Mouse (Mus musculus): ENCODE data around the gene Mamdc2. TPM values are rescaled to one million over a fixed set of nuclear protein-coding genes. Genes with fewer than 3 reads are reported as not detected.

The Mamdc2 gene
- total and polyA plus RNA-seq, 3 experiments = not detected

GRCm38 (mm10) chr19:23299987-23300386 is 148.3 kb downstream of the Mamdc2 start:
- Histone ChIP-seq H3K27me3 (ENCODE audit: control insufficient read depth in 1 of 2, insufficient read depth in 2 of 2, low read length in 2 of 2) (no peaks in the 10 kb centered on the region), H3K4me3 (ENCODE audit: control insufficient read depth in 1 of 2, insufficient read depth in 1 of 2, low read depth in 2 of 2, low read length in 2 of 2) (no peak overlapping the region), H3K9me3 (replicated peaks; ENCODE audit: insufficient read depth, low read length) (no peaks in the 10 kb centered on the region), H3K79me2 (ENCODE audit: control insufficient read depth, insufficient read depth, low read length, poor library complexity) (no peaks in the 10 kb centered on the region), H3K9ac (ENCODE audit: control insufficient read depth, low read depth, low read length, poor library complexity, severe bottlenecking) (no peak overlapping the region), H3K4me1 (ENCODE audit: control insufficient read depth in 1 of 2, insufficient read depth in 2 of 2, low read length in 2 of 2) (no peaks in the 10 kb centered on the region), H3K27ac (ENCODE audit: control insufficient read depth, low read depth, low read length) (no peak overlapping the region), H3K36me3 (ENCODE audit: control insufficient read depth in 1 of 2, insufficient read depth in 2 of 2, low read length in 2 of 2) (no peaks in the 10 kb centered on the region)
- TF ChIP-seq MYB (IDR thresholded peaks at IDR 0.05; ENCODE audit: low read depth, low read length) = no peak
- no peak for TF ChIP-seq TAL1 (IDR thresholded peaks at IDR 0.05; ENCODE audit: low read length)
- TF ChIP-seq GABPA (IDR thresholded peaks at IDR 0.05; ENCODE audit: low read depth, low read length) = no peak
- no peak for TF ChIP-seq ZC3H11A (IDR thresholded peaks at IDR 0.05; ENCODE audit: low read depth, low read length)
- no peak for TF ChIP-seq SIN3A (IDR thresholded peaks at IDR 0.05; ENCODE audit: low read length)
- no peak for TF ChIP-seq MXI1 (IDR thresholded peaks at IDR 0.05; ENCODE audit: low read depth, low read length)
- no peak for DNase-seq (ENCODE audit: low read depth, low spot score)

GRCm38 (mm10) chr19:23298917-23299316 is 149.3 kb downstream of the Mamdc2 start:
- no peaks in the 10 kb centered on the region for H3K9me3 ChIP-seq (replicated peaks; ENCODE audit: insufficient read depth, low read length)
- no peak overlapping the region for H3K9ac ChIP-seq (ENCODE audit: control insufficient read depth, low read depth, low read length, poor library complexity, severe bottlenecking)
- no peak overlapping the region for H3K4me3 ChIP-seq (ENCODE audit: control insufficient read depth in 1 of 2, insufficient read depth in 1 of 2, low read depth in 2 of 2, low read length in 2 of 2)
- no peaks in the 10 kb centered on the region for H3K36me3 ChIP-seq (ENCODE audit: control insufficient read depth in 1 of 2, insufficient read depth in 2 of 2, low read length in 2 of 2)
- H3K4me1 ChIP-seq (ENCODE audit: control insufficient read depth in 1 of 2, insufficient read depth in 2 of 2, low read length in 2 of 2) = no peaks in the 10 kb centered on the region
- no peak overlapping the region for H3K27ac ChIP-seq (ENCODE audit: control insufficient read depth, low read depth, low read length)
- no peaks in the 10 kb centered on the region for H3K27me3 ChIP-seq (ENCODE audit: control insufficient read depth in 1 of 2, insufficient read depth in 2 of 2, low read length in 2 of 2)
- TF ChIP-seq ZKSCAN1 (IDR thresholded peaks at IDR 0.05; ENCODE audit: low read depth, low read length) (no peak), RAD21 (IDR thresholded peaks at IDR 0.05; ENCODE audit: low read depth, low read length) (no peak; the same call in 1 of the 2 replicates), ZC3H11A (IDR thresholded peaks at IDR 0.05; ENCODE audit: low read depth, low read length) (no peak), HCFC1 (IDR thresholded peaks at IDR 0.05; ENCODE audit: low read depth, low read length) (no peak), GABPA (IDR thresholded peaks at IDR 0.05; ENCODE audit: low read depth, low read length) (no peak), POLR2AphosphoS5 (IDR thresholded peaks at IDR 0.05; ENCODE audit: borderline replicate concordance, low read depth, low read length) (no peak), EP300 (IDR thresholded peaks at IDR 0.05; ENCODE audit: low read depth in 1 of 2, low read length in 2 of 2) (no peak), ZNF384 (IDR thresholded peaks at IDR 0.05; ENCODE audit: low read depth, low read length) (no peak), RCOR1 (IDR thresholded peaks at IDR 0.05; ENCODE audit: low read depth, low read length) (no peak), CTCF (IDR thresholded peaks at IDR 0.05 in 2 of 3, conservative IDR thresholded peaks at IDR 0.05 in 1 of 3; ENCODE audit: control insufficient read depth in 1 of 3, insufficient read depth in 1 of 3, low read depth in 2 of 3, low read length in 3 of 3, poor library complexity in 1 of 3, severe bottlenecking in 1 of 3) (no peak), USF2 (IDR thresholded peaks at IDR 0.05; ENCODE audit: borderline replicate concordance in 1 of 2, insufficient read depth in 1 of 2, low read depth in 1 of 2, low read length in 2 of 2) (no peak), MAX (IDR thresholded peaks at IDR 0.05; ENCODE audit: low read length) (no peak), CHD2 (IDR thresholded peaks at IDR 0.05; ENCODE audit: low read length) (no peak), BHLHE40 (IDR thresholded peaks at IDR 0.05; ENCODE audit: borderline replicate concordance, low read depth, low read length) (no peak), MYB (IDR thresholded peaks at IDR 0.05; ENCODE audit: low read depth, low read length) (no peak), SIN3A (IDR thresholded peaks at IDR 0.05; ENCODE audit: low read length) (no peak), USF1 (IDR thresholded peaks at IDR 0.05; ENCODE audit: low read depth, low read length) (no peak), MYC (IDR thresholded peaks at IDR 0.05; ENCODE audit: low read depth, low read length) (no peak), NRF1 (IDR thresholded peaks at IDR 0.05; ENCODE audit: insufficient read depth, low read depth, low read length, poor library complexity, severe bottlenecking) (no peak), POLR2AphosphoS2 (IDR thresholded peaks at IDR 0.05; ENCODE audit: low read length) (no peak)
- no peaks in the 10 kb centered on the region for H3K79me2 ChIP-seq (ENCODE audit: control insufficient read depth, insufficient read depth, low read length, poor library complexity)
- DNase-seq (ENCODE audit: low read depth, low spot score) = no peak

Data from MEL (cell line).